Mouse (Mus musculus) heart, postnatal 0 days (tissue): ENCODE results near the gene Rdm1.

Experiments
- CTCF ChIP-seq: IDR thresholded peaks from 2 replicates; pipeline ENCODE4 v1.5.1; 2016; ENCODE audit warnings: antibody characterized with exemption, control low read depth, low read depth
- EP300 ChIP-seq: IDR thresholded peaks from 2 replicates; pipeline ENCODE4 v1.6.1; 2016; ENCODE audit warnings: antibody characterized with exemption, low read depth

DNA sequence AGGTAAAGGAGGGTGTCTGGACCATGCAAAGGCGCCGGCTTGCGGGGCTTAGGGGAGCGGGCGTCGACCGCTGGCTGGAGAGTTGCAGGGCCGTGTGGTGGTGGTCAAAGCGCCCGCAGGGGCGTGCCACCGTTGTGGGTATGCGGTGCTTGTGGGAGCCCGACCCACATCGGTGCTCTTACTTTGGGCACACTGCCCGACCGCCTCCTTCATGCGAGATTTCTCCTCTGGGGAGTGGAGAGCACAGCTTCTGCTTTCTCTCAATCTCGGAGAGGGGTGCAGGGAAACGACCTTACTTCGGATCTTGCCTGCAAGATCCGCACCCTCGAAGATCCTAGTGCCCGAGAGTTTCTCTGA, 38.6 kb downstream of the Rdm1 start:
- no peak for TF ChIP-seq CTCF
- no peak for TF ChIP-seq EP300
